Comparison of ENCODE assay signal across 9 mouse cellular contexts in genomic region chr19:47228725-47229252, GRCm38 (mm10). TPM values are rescaled to one million over a fixed set of nuclear protein-coding genes. Genes with fewer than 3 reads are reported as not detected.
A peak's percentile ranks its signal among the peaks of the same experiment; 100 is the strongest.
DNase-seq lines count a peak whose midpoint lies in the region; ATAC-seq lines count a peak whose summit lies in the region.
"Had no signal": no experiment of that assay in that cellular context is flagged by ENCODE, and none has a peak within 500 bp of the region (broad histone marks: within the 10 kb centered on the region; RNA-seq: fewer than 3 reads in every experiment).

No protein-coding gene starts in this region.

- peaks cover 61% of the 10 kb centered on the region for H3K27me3 ChIP-seq in megakaryocyte, embryonic 14.5 days (replicated peaks)
- no peaks in the 10 kb centered on the region for H3K27me3 ChIP-seq in forebrain, embryonic 12.5 days
- H3K27me3 ChIP-seq in heart, embryonic 13.5 days (replicated peaks) = no peaks in the 10 kb centered on the region; the same call in 1 of the 2 replicates
- H3K27me3 ChIP-seq in kidney, embryonic 16.5 days (ENCODE audit: insufficient read depth, low read length) = no peaks in the 10 kb centered on the region
- H3K27me3 ChIP-seq in liver, embryonic 13.5 days = no peaks in the 10 kb centered on the region
- H3K27me3 ChIP-seq in neural tube, embryonic 12.5 days (replicated peaks) = no peaks in the 10 kb centered on the region

- H3K27ac ChIP-seq in forebrain, embryonic 12.5 days = no peak overlapping the region
- H3K27ac ChIP-seq in heart, embryonic 13.5 days (replicated peaks) = no peak overlapping the region
- peak overlapping the region; percentile 47; the same call in 1 of the 2 replicates for H3K27ac ChIP-seq in kidney, embryonic 16.5 days (ENCODE audit: low read length)
- no peak overlapping the region for H3K27ac ChIP-seq in liver, embryonic 13.5 days
- H3K27ac ChIP-seq in neural tube, embryonic 12.5 days = no peak overlapping the region

- H3K4me2 ChIP-seq in forebrain, embryonic 12.5 days = peak overlapping the region; percentile 46
- H3K4me2 ChIP-seq in heart, embryonic 13.5 days = peak overlapping the region; percentile 75
- peak overlapping the region; percentile 54 for H3K4me2 ChIP-seq in kidney, embryonic 16.5 days (replicated peaks; ENCODE audit: low read depth, low read length)
- peak overlapping the region; percentile 46 for H3K4me2 ChIP-seq in liver, embryonic 13.5 days
- peak overlapping the region; percentile 56 for H3K4me2 ChIP-seq in neural tube, embryonic 12.5 days (replicated peaks)

- H3K9ac ChIP-seq in forebrain, embryonic 12.5 days = peak overlapping the region; percentile 44
- peak overlapping the region; percentile 77 for H3K9ac ChIP-seq in heart, embryonic 13.5 days
- peak overlapping the region; percentile 52 for H3K9ac ChIP-seq in kidney, embryonic 16.5 days (replicated peaks; ENCODE audit: low read length)
- peak overlapping the region; percentile 22; the same call in 1 of the 2 replicates for H3K9ac ChIP-seq in liver, embryonic 13.5 days
- H3K9ac ChIP-seq in neural tube, embryonic 12.5 days = peak overlapping the region; percentile 46

- ATAC-seq in megakaryocyte, adult 5-6 weeks (ENCODE audit: poor library complexity, severe bottlenecking) = no peak
- ATAC-seq in forebrain, embryonic 12.5 days (ENCODE audit: low FRiP score) = peak; percentile 49; the same call in 1 of the 2 replicates
- ATAC-seq in heart, embryonic 13.5 days (ENCODE audit: extremely low read depth, insufficient number of reproducible peaks, low FRiP score, low TSS enrichment) = peak; percentile 53; the same call in 1 of the 2 replicates
- ATAC-seq in kidney, embryonic 16.5 days (ENCODE audit: low FRiP score, low TSS enrichment) = peak; percentile 90
- no peak for ATAC-seq in liver, embryonic 13.5 days (ENCODE audit: low read depth)
- peak; percentile 63; the same call in 1 of the 2 replicates for ATAC-seq in neural tube, embryonic 12.5 days (ENCODE audit: low FRiP score, low read depth)

- DNase-seq in liver, embryonic 13.5 days = no peak
- peak; percentile 27 for DNase-seq in urinary bladder, postnatal 25 days (ENCODE audit: low spot score)

- no peaks in the 10 kb centered on the region for H3K9me3 ChIP-seq in megakaryocyte, embryonic 14.5 days
- H3K9me3 ChIP-seq in forebrain, embryonic 12.5 days = no peaks in the 10 kb centered on the region
- H3K9me3 ChIP-seq in heart, embryonic 13.5 days = no peaks in the 10 kb centered on the region
- no peaks in the 10 kb centered on the region for H3K9me3 ChIP-seq in kidney, embryonic 16.5 days (ENCODE audit: low read length)
- H3K9me3 ChIP-seq in liver, embryonic 13.5 days (replicated peaks) = no peaks in the 10 kb centered on the region
- H3K9me3 ChIP-seq in neural tube, embryonic 12.5 days = no peaks in the 10 kb centered on the region

- H3K4me1 ChIP-seq in megakaryocyte, embryonic 14.5 days = peaks cover 19% of the 10 kb centered on the region
- peaks cover 14% of the 10 kb centered on the region for H3K4me1 ChIP-seq in forebrain, embryonic 12.5 days
- peaks cover 17% of the 10 kb centered on the region for H3K4me1 ChIP-seq in heart, embryonic 13.5 days
- peaks cover 16% of the 10 kb centered on the region for H3K4me1 ChIP-seq in kidney, embryonic 16.5 days (ENCODE audit: insufficient read depth, low read length)
- no peaks in the 10 kb centered on the region; the same call in 1 of the 2 replicates for H3K4me1 ChIP-seq in liver, embryonic 13.5 days (replicated peaks)
- H3K4me1 ChIP-seq in neural tube, embryonic 12.5 days = peaks cover 16% of the 10 kb centered on the region

- WGBS in forebrain, embryonic 12.5 days = 8% methylated on average over 13 of the region's 17 CpGs
- 2% methylated on average over 17 of the region's 17 CpGs for WGBS in heart, embryonic 13.5 days
- under 1% methylated on average over 16 of the region's 17 CpGs for WGBS in kidney, embryonic 16.5 days
- WGBS in liver, embryonic 13.5 days (ENCODE audit: insufficient replicate concordance) = 11% methylated on average over 17 of the region's 17 CpGs
- WGBS in neural tube, embryonic 12.5 days = 6% methylated on average over 17 of the region's 17 CpGs

- H3K4me3 ChIP-seq in megakaryocyte, embryonic 14.5 days (replicated peaks) = peak overlapping the region; percentile 62
- H3K4me3 ChIP-seq in forebrain, embryonic 12.5 days (replicated peaks) = no peak overlapping the region
- H3K4me3 ChIP-seq in heart, embryonic 13.5 days = peak overlapping the region; percentile 40
- peak overlapping the region; percentile 33 for H3K4me3 ChIP-seq in kidney, embryonic 16.5 days (ENCODE audit: low read length)
- H3K4me3 ChIP-seq in liver, embryonic 13.5 days (replicated peaks) = peak overlapping the region; percentile 23
- peak overlapping the region; percentile 10; the same call in 1 of the 2 replicates for H3K4me3 ChIP-seq in neural tube, embryonic 12.5 days

- no peaks in the 10 kb centered on the region for H3K36me3 ChIP-seq in megakaryocyte, embryonic 14.5 days (replicated peaks; ENCODE audit: low read length)
- H3K36me3 ChIP-seq in forebrain, embryonic 12.5 days (replicated peaks) = no peaks in the 10 kb centered on the region
- H3K36me3 ChIP-seq in heart, embryonic 13.5 days = no peaks in the 10 kb centered on the region
- no peaks in the 10 kb centered on the region for H3K36me3 ChIP-seq in kidney, embryonic 16.5 days (ENCODE audit: insufficient read depth, low read length)
- H3K36me3 ChIP-seq in liver, embryonic 13.5 days = no peaks in the 10 kb centered on the region
- H3K36me3 ChIP-seq in neural tube, embryonic 12.5 days = no peaks in the 10 kb centered on the region

RNA-seq across cellular contexts. Expression of gene Neurl1a, which starts 50.2 kb away (rescaled TPM):
- 0.98 TPM in 1 of 2 replicates, not detected in the other for polyA plus RNA-seq in megakaryocyte, embryonic 14.5 days (2012; ENCODE audit: insufficient read depth, low replicate concordance)
- not detected in 2 replicates for total RNA-seq in megakaryocyte, adult 5-6 weeks (2015)
- not detected in 2 replicates for total RNA-seq in megakaryocyte, adult 5-6 weeks (2017)
- 4.0 and 4.6 TPM in 2 replicates for polyA plus RNA-seq in forebrain, embryonic 12.5 days (2016; fragmentation: Nextera tagmentation; extraction: Ambion mirVana)
- 1.8 and 2.1 TPM in 2 replicates for polyA plus RNA-seq in heart, embryonic 13.5 days (2015; fragmentation: Nextera tagmentation; extraction: Ambion mirVana)
- 5.5 and 6.0 TPM in 2 replicates for polyA plus RNA-seq in kidney, embryonic 16.5 days (2015; fragmentation: Nextera tagmentation; extraction: Ambion mirVana)
- 1.1 and 1.3 TPM in 2 replicates for polyA plus RNA-seq in liver, embryonic 13.5 days (2015; fragmentation: Nextera tagmentation; extraction: Ambion mirVana)
- 6.3 TPM in 2 replicates for polyA plus RNA-seq in neural tube, embryonic 12.5 days (2016; fragmentation: Nextera tagmentation; extraction: Ambion mirVana)
- total RNA-seq: hematopoietic stem cell, adult 5-6 weeks had no signal

Comparison
In these comparisons a context has a peak if more than half of its experiments do, and no peak if none do; other contexts are left out.
1. ATAC-seq: peak in forebrain, embryonic 12.5 days (single experiment), heart, embryonic 13.5 days (single experiment), kidney, embryonic 16.5 days (single experiment) and neural tube, embryonic 12.5 days (single experiment); none in megakaryocyte, adult 5-6 weeks (single experiment) and liver, embryonic 13.5 days (single experiment).
2. H3K9ac ChIP-seq: peak in every context shown above with its lines; median percentile 77 in heart, embryonic 13.5 days; 52 in kidney, embryonic 16.5 days; 46 in neural tube, embryonic 12.5 days; 44 in forebrain, embryonic 12.5 days; 22 in liver, embryonic 13.5 days.
3. Peak in every context shown above with its lines, with median percentiles within 50 percentile points of each other: H3K4me2 ChIP-seq.